Mouse (Mus musculus) layer of hippocampus, adult 11-12 months (tissue): ENCODE results near the gene Car5b.

Source experiments
- DNase-seq: peaks from one replicate; pipeline ENCODE4 v3.0.0; 2022; ENCODE audit warnings: low spot score

Car5b gene

GRCm38 (mm10) chrX:164027607-164028289 is at the start of gene Car5b:
Gene Car5b (minus strand): TSS chrX:164027997.
- DNase-seq = peak; percentile 72

- DNase-seq = peak; percentile 94
Observed at GRCm38 (mm10) chrX:164076040-164076775, 48.4 kb upstream of the Car5b start, which contains the start of gene Siah1b. Gene Siah1b (minus strand): TSS chrX:164076493.

GRCm38 (mm10) chrX:164068968-164069367 is 41.2 kb upstream of the Car5b start:
- DNase-seq = no peak

- peak; percentile 41 for DNase-seq
Observed at GRCm38 (mm10) chrX:164066185-164066584, 38.4 kb upstream of the Car5b start.

- DNase-seq = no peak
Observed at GRCm38 (mm10) chrX:164059070-164059469, 31.3 kb upstream of the Car5b start.

GRCm38 (mm10) chrX:164058523-164058922 is 30.7 kb upstream of the Car5b start:
- no peak for DNase-seq

GRCm38 (mm10) chrX:164055726-164056125 is 27.9 kb upstream of the Car5b start:
- DNase-seq = no peak

- no peak for DNase-seq
Observed at GRCm38 (mm10) chrX:164046736-164047135, 18.9 kb upstream of the Car5b start.

DNA sequence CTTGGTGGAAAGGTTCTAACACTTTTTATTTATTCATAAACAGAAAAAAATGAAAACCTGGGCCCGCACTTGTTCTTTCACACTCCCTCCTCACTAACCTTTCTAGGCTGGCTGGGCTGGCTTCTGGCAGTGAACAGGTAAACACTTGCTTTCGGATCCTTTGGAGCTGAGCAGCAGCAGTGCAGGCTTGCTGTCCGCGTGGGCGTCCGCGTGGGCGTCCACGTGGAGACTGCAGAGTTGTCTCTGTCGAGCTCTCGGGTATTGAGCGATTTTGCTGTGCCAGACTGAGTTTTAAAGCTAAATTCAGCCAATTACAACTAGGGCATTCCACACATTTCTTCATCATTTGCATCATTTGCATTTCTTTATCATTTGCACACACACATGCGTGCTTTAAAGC is 14.3 kb upstream of the Car5b start:
- peak; percentile 54 for DNase-seq

- DNase-seq = no peak
Observed at GRCm38 (mm10) chrX:164038882-164039281, 11.1 kb upstream of the Car5b start.

- no peak for DNase-seq
Observed at GRCm38 (mm10) chrX:164035931-164036330, 8.1 kb upstream of the Car5b start.

- DNase-seq = no peak
Observed at GRCm38 (mm10) chrX:164035401-164035800, 7.6 kb upstream of the Car5b start.

DNA sequence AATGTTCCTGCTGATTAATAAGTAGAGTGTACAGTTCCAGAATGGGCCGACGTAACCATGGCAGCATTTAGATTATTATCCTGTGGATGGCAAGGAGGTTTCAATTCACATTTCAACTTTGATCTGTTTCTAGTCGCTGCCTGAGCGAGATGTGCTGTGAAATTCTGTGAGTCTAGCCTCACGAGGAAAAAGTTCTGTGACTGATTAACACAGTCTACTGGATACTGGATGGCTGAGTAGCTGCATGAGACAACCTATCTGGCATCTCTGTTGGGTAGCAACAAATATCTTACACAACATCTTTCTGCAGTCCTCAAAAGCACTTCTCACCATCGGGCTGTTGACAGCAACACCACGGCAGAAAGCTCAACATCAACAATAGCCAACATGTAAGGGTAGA is 4.7 kb upstream of the Car5b start:
- no peak for DNase-seq

- no peak for DNase-seq
Observed at GRCm38 (mm10) chrX:164015636-164016035, 12.2 kb downstream of the Car5b start.

GRCm38 (mm10) chrX:164014956-164015355 is 12.8 kb downstream of the Car5b start:
- no peak for DNase-seq

GRCm38 (mm10) chrX:164013318-164013717 is 14.5 kb downstream of the Car5b start:
- no peak for DNase-seq

DNA sequence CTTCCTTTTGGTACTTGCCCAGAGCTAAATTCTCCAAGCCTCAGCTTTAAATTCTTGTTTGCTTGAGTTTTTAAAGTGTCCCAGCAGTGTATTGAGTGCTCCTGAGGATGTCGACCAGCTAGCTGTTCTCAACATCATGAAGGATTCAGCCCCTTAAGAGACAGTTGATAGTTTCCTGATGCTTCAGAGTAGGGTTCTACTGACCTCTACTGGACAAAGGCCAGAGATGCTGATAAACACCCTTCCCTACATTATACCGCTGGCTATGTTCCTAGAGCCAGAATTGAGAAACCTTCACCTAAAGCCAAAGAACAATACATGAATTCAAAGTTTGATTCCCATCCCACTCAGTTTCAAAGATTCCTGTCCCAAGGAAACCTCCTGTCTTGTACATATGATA is 23.0 kb downstream of the Car5b start:
- peak; percentile 24 for DNase-seq

GRCm38 (mm10) chrX:163999848-164000247 is 27.9 kb downstream of the Car5b start:
- no peak for DNase-seq

GRCm38 (mm10) chrX:163996754-163997153 is 31.0 kb downstream of the Car5b start:
- DNase-seq = no peak

GRCm38 (mm10) chrX:163987718-163988374 is 40.0 kb downstream of the Car5b start:
- DNase-seq = peak; percentile 3

GRCm38 (mm10) chrX:163982129-163982528 is 45.7 kb downstream of the Car5b start:
- DNase-seq = no peak

GRCm38 (mm10) chrX:163981500-163981899 is 46.3 kb downstream of the Car5b start:
- no peak for DNase-seq

DNA sequence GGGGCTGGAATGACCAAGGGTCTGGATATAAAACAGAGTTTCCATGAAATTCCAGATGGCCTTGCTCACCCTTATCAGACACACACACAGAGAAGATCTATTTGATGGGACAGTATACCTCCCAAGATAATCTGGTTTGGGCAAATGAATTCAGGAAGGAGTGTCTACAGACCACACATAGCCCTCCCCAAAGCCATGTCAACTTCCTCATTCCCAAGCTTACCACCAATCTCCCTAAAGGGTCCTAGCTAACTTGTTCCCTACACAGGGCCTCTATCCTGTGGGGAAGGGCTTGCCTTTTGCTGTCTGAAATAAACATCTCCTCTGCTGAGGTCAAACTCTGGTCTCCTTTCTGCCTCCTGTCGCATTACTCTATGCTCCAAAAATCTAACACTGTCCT is 46.7 kb downstream of the Car5b start:
- no peak for DNase-seq
